Mouse (Mus musculus): ENCODE results near the gene Acot8.

- no peak for TF ChIP-seq CTCF (IDR thresholded peaks at IDR 0.05; ENCODE audit: low read depth, low read length)
- no peak for TF ChIP-seq GATA1 (IDR thresholded peaks at IDR 0.05; ENCODE audit: borderline replicate concordance, low read length)
- no peak for TF ChIP-seq TAL1 (conservative IDR thresholded peaks at IDR 0.05; ENCODE audit: low read depth, low read length)
- no peak for TF ChIP-seq POLR2AphosphoS5 (IDR thresholded peaks at IDR 0.05; ENCODE audit: insufficient replicate concordance, low read depth, low read length)
- TF ChIP-seq GATA2 (IDR thresholded peaks at IDR 0.05; ENCODE audit: borderline replicate concordance, low read depth, low read length), result no peak
Observed at GRCm38 (mm10) chr2:164776801-164777200, 27.9 kb downstream of the Acot8 start.
